Mouse (Mus musculus): ENCODE results near the gene Depp1.
"Not testable (repeated sequence)": the region's sequence is repeated elsewhere in the genome, so short reads cannot be mapped to it uniquely, and the experiment has no call there.

Gene Depp1

GRCm38 (mm10) chr6:116650406-116650805, at the start of gene Depp1:
Depp1 (plus strand) TSS chr6:116650609.
- peak; percentile 62 for DNase-seq (ENCODE audit: extremely low read depth, insufficient read length, low spot score)

- not testable (repeated sequence) for DNase-seq (ENCODE audit: extremely low read depth, insufficient read length, low spot score)
Observed at GRCm38 (mm10) chr6:116600969-116601368, 49.4 kb upstream of the Depp1 start.

- no peak for DNase-seq (ENCODE audit: extremely low read depth, insufficient read length, low spot score)
Observed at GRCm38 (mm10) chr6:116607230-116607629, 43.2 kb upstream of the Depp1 start.

DNA sequence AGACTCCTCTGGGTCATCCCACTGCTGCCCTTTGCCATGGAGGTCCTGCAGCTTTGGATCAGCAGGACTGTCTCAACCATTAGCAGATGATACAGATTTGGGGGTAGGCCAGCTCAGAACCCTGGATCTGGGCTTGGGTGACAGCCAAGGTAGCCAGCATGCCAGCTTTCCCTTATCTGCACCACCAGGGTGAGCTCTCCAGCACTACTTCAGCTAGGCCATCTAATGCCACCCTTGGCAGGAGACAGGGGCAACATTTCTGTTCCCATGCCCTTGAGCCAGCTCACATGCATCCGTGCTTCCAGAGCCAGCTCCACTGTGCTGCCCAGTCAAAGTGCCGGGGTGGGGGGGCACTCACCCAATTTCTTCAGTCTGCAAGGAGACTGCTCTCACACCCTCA, 34.7 kb upstream of the Depp1 start:
- no peak for DNase-seq (ENCODE audit: extremely low read depth, insufficient read length, low spot score)

DNA sequence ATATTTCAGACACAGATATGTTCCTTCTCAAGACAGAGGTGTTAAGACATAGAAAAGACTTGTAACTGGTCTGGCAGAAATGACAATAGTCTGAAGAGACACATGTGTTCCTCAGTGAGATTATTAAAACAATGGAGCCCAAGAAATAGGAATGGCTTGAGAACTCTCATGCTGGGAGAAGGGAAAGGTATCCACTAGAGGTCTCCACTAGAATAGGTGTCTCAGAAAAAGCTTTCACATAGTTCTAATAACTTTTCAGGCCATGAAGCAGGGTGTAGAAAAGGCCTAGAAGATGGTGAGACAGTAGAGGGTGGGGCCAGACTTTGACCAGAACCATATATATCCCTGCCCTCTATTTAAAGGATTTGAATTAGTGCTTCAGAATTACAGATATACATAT, 32.3 kb upstream of the Depp1 start:
- DNase-seq (ENCODE audit: extremely low read depth, insufficient read length, low spot score) = no peak

DNA sequence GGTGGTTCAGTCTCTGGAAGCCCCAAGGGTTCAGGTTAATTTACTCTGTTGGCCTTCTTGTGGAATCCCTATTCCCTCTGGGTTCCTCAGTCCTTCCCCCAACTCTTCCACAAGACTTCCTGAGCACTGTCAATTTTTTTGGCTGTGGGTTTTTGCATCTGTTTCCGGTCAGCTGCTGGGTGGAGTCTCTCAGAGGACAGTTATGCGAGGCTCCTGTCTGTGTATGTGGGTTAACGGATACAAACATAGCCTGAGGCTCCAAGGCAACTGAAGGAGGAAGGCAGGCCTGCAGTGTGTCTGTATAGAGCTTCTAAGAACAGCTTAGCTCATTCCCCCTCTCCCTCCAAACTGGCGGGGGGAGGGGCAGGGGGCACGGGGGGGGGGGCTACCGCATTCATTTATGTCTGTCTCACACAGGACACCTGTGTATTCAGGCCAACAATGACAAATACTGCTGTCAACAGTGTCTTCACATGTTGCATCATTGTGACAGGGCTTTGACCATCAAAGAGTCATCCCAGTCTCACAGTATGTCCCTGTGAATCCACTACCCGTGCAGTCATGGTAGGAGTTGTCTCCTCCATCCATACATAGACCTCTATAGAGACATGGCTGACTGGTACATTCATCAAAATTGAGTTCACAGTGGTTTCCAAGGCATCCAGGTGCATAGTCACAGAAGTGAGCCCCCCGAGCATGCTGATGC, 28.9 kb upstream of the Depp1 start:
- no peak for DNase-seq (ENCODE audit: extremely low read depth, insufficient read length, low spot score)

DNA sequence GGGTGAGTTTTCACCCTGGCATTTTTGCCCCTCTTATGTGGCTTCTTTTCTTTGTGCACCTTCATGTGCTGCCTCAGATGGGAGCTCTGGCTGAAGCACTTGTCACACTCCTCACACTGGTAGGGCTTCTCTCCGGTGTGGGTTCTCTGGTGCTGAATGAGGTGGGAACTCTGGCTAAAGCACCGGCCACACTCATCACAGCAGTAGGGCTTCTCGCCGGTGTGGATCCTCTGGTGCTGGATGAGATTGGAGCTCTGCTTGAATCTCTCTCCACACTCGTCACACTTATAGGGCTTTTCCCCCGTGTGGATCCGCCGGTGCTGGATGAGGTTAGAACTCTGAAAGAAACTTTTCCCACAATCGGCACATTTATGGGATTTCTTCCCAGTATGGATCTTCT, 24.0 kb upstream of the Depp1 start:
- DNase-seq (ENCODE audit: extremely low read depth, insufficient read length, low spot score) = not testable (repeated sequence)

DNA sequence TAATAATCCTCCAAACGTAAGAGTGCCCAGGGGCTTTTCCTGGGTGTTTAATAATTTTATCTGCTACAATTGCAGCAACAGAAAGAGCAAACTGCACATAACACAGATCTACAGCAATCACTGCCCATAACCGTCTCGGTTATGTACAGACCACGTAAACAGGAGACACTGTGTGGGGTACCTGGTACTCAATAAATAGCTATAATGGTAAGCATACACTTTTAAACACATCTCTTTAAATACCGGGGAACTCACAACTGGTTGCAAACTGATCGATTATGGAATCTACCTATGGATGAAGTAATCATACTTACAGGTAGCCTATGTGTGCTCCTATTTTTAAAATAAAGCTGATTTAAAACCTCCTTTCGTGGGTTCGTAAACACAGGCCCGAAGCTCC, 22.3 kb upstream of the Depp1 start:
- no peak for DNase-seq (ENCODE audit: extremely low read depth, insufficient read length, low spot score)

DNA sequence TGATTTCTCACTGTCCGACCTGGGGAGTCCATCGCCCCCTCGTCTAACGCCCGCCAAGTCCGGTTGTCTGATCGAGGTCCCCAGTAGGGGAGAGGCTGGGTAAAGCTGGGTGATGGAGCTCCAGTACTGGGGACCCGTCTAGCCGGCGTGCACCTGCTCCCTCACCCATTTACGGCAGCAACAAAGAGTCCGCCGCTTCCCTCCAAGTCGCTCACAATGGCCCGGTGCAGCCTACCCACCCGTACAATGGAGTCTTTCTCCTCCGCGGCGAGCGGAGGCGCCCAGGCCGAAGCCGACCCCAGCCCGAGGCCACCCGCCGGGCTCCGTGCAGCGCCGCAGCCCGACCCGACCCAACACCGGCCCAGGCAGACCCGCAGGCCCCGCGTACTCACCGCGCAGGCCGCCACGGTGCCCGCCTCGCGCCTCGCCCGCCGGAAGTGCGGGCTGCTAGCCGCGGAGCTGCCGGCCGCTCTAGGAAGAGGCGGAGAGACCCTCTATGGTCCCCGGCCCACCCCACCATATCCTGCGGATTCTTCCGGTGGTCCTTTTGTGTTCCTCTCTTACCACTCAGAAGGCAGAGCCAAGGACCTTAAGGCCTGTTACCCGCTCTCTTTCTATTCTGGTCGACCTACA, 21.8 kb upstream of the Depp1 start, which contains the start of gene Zfp422:
Zfp422 (minus strand) TSS at position 461 of the 633 bp plus-strand sequence.
- DNase-seq (ENCODE audit: extremely low read depth, insufficient read length, low spot score) = peak; percentile 66

GRCm38 (mm10) chr6:116629766-116630165, 20.6 kb upstream of the Depp1 start:
- no peak for DNase-seq (ENCODE audit: extremely low read depth, insufficient read length, low spot score)

- DNase-seq (ENCODE audit: extremely low read depth, insufficient read length, low spot score) = no peak
Observed at GRCm38 (mm10) chr6:116632129-116632528, 18.3 kb upstream of the Depp1 start.

- DNase-seq (ENCODE audit: extremely low read depth, insufficient read length, low spot score) = no peak
Observed at GRCm38 (mm10) chr6:116633741-116634695, 16.4 kb upstream of the Depp1 start.

DNA sequence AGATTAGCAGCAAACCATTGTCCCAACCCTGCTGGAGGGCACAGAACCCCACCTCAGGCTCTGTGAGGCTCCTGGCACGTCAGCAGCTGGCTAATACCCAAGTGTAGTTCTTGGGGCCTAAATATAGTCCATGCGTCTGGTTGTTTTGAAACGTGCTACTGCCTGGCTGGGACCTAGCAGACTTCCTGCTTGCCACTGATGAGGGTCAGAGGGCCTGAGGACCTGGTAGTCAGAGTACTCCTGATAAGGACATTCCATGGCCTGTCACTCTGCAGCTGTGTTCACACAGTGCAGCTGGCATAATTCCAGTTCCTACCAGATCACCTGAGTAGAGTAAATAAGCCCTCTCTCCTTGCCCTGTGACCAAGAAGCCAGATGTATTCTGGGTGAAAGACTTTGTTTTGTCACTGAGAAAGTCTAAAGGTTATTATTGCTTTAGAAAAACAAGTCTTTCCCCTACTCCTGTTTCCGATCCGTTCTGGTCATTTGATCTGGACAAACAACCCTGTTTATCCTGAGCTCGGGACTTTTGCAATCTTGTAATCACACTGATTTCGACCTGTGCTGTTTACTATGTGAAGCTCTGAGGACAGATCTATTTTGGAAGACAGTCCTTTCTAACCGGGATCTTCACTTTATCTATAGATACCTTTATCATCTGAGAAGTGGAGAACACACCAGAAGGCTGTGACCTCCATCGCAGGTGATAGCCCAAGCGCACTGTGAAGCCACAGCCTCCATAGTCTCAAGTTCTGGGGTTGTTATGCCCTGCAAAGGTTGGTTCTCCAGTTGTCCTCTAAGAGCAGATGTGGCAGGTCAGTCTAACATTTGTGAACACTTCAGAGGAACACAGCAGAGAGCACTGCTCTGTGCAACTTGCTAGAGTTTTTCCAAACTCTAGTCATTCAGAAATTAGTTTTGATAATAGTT, 14.9 kb upstream of the Depp1 start:
- DNase-seq (ENCODE audit: extremely low read depth, insufficient read length, low spot score) = no peak

DNA sequence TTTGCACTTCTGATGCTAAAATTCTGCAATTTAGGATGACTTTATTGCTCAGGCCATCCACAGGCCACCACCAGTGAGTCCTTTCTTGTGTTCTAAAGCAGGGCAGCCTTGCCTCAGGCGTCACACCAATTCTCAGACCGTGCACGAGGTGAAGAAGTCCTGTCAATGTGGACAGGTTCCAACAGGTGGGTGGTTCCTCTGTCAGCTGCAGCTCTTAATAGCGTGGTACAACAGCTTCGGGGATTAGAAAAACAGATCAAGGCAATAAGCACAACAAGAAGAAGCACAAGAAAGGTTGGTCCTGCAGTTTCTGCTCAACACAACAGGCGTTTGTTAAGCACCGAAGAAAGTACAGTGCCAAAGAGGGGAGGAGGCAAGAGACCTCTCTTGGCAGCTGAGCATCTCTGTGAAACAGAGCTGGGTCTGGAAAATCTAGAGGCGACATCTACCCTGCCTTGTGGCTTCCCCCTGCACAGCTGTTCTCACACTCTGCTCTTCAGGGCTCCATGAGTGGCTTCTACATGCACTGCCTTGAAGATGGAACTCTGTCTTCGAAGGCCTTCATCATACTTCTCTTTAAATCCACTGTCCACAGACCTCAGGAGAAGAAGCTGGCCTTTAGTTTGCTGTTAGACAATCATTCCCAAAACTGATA, 13.7 kb upstream of the Depp1 start:
- DNase-seq (ENCODE audit: extremely low read depth, insufficient read length, low spot score) = no peak

GRCm38 (mm10) chr6:116637496-116637895, 12.9 kb upstream of the Depp1 start:
- no peak for DNase-seq (ENCODE audit: extremely low read depth, insufficient read length, low spot score)

GRCm38 (mm10) chr6:116638871-116639270, 11.5 kb upstream of the Depp1 start:
- DNase-seq (ENCODE audit: extremely low read depth, insufficient read length, low spot score) = no peak

- no peak for DNase-seq (ENCODE audit: extremely low read depth, insufficient read length, low spot score)
Observed at GRCm38 (mm10) chr6:116639663-116640062, 10.7 kb upstream of the Depp1 start.

GRCm38 (mm10) chr6:116642942-116643341, 7.5 kb upstream of the Depp1 start:
- no peak for DNase-seq (ENCODE audit: extremely low read depth, insufficient read length, low spot score)

DNA sequence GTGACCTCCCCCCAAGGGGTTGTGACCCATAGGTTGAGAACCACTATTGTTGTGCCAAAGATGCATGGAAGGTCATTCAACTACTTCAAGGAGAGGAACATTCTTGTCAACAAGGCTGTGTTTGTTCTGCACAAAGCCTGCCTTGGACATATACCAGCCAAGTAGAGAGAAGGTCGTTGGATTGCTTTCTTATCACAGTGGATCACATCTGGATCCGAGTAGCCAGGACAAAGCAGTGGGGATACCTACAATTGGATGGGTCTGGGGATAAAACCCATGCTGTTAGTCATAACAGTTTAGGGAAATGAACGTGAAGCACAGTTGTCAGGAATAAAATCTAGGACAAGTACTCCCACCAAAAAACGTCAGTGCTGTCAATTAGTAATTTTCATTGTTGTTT, 6.5 kb upstream of the Depp1 start:
- no peak for DNase-seq (ENCODE audit: extremely low read depth, insufficient read length, low spot score)

GRCm38 (mm10) chr6:116644335-116644734, 6.1 kb upstream of the Depp1 start:
- DNase-seq (ENCODE audit: extremely low read depth, insufficient read length, low spot score) = no peak
